Mouse (Mus musculus): ENCODE measurements around the gene Armh1.

- TF ChIP-seq CTCF (IDR thresholded peaks at IDR 0.05; ENCODE audit: low read depth, low read length) (no peak), POLR2A (IDR thresholded peaks at IDR 0.05; ENCODE audit: extremely low read depth, insufficient read depth, low read length) (no peak)
These were observed 63.0 kb downstream of the Armh1 start for GRCm38 (mm10) chr4:117188969-117189368.
